Mouse (Mus musculus) liver, embryonic 14.5 days (tissue): Measurements from ENCODE around the gene Tph1.

Experiments
- CTCF ChIP-seq: IDR thresholded peaks from 2 replicates; pipeline ENCODE4 v1.5.1; 2016; ENCODE audit warnings: antibody characterized with exemption, low read depth, control low read depth
- EP300 ChIP-seq: IDR thresholded peaks from 2 replicates; pipeline ENCODE4 v1.6.1; 2016; ENCODE audit warnings: antibody characterized with exemption, low read depth

DNA sequence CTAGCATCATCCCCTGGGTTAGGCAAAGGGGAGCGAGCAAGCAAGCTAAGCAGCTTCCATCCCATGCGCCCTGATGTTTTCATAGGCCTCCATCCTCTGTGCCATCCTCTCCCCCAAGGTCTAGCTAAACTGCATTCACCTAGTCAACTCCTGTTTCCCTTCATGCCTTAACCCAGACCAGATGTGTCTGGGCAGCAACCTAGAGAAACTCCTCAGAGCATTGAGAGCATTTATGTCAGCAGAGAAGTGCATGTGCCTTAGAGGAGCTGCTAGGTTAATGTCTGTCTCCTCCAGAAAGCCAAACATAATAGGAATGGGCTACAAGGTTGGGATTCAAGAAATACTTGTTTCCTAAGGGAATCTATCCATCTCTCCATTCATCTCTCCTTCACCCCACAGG, 75.3 kb downstream of the Tph1 start:
- TF ChIP-seq CTCF (no peak), EP300 (no peak)
